Mouse (Mus musculus) hindbrain, embryonic 15.5 days (tissue): Measurements from ENCODE around the gene Osm. TPM values are rescaled to one million over a fixed set of nuclear protein-coding genes. Genes with fewer than 3 reads are reported as not detected.

Experiments
- polyA plus RNA-seq: library from polyadenylated mRNA; unstranded; fragments of >200 nt; fragmentation: Nextera tagmentation; extraction: Ambion mirVana; gene quantifications from 2 replicates; pipeline ENCODE4 v1.2.1, GENCODE M21; 2015

Osm gene
- polyA plus RNA-seq, 1 experiment from 2014 or later, result not detected

Other genes with a start within 250 kb of the Osm start
- not detected in 2 replicates for gene Sec14l4, start 205.0 kb upstream of the Osm start, polyA plus RNA-seq
- 0.39 and 0.86 TPM in 2 replicates for gene Sec14l3, start 171.6 kb upstream of the Osm start, polyA plus RNA-seq
- 10.7 and 12.3 TPM in 2 replicates for gene Mtfp1, start 141.0 kb upstream of the Osm start, polyA plus RNA-seq
- gene Sec14l2, start 113.0 kb upstream of the Osm start, polyA plus RNA-seq, result 6.1 and 6.4 TPM in 2 replicates
- 46.4 and 48.7 TPM in 2 replicates for gene Rnf215, start 101.2 kb upstream of the Osm start, polyA plus RNA-seq
- 8.3 and 10.0 TPM in 2 replicates for gene Ccdc157, start 76.1 kb upstream of the Osm start, polyA plus RNA-seq
- 46.5 and 52.9 TPM in 2 replicates for gene Sf3a1, start 76.1 kb upstream of the Osm start, polyA plus RNA-seq
- 36.3 and 38.1 TPM in 2 replicates for gene Tbc1d10a, start 49.6 kb upstream of the Osm start, polyA plus RNA-seq
- gene Castor1, start 18.2 kb upstream of the Osm start, polyA plus RNA-seq, result 4.6 and 5.3 TPM in 2 replicates
- gene Lif, start 21.1 kb downstream of the Osm start, polyA plus RNA-seq, result 0.08 TPM in 1 of 2 replicates, not detected in the other
- not detected in 2 replicates for gene Hormad2, start 204.7 kb downstream of the Osm start, polyA plus RNA-seq